Mouse (Mus musculus): ENCODE measurements around the gene Nagk.
"Not testable (repeated sequence)": the region's sequence is repeated elsewhere in the genome, so short reads cannot be mapped to it uniquely, and the experiment has no call there.

Nagk gene

DNA sequence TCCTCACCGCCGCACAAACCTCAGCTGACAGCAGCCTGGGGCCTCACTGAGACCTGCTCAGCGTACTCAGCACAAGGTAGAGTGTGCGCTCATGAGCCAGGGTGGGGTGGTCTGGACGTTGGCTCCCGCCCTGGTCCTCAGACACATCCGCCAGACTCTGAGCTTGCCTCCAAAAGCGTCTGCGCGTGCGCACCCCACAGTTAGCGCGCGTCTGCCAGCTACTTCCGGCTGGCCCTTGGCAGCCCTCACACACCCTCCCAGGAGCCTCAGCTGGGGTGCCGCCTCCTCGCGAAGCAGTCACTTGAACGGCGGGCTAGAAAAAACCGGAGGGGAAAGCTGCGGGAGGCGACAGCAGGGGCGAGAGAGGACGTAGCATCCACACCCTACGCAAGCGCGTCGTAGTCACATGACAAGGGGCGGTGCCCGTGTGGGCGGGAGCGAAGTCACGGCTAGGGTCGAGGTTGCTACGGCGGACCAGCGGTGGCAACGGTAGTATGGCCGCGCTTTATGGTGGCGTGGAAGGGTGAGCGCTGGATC is at the start of gene Nagk:
Nagk (plus strand) TSS at position 223 of the 537 bp plus-strand sequence.
- peak; percentile 96 to 98 for DNase-seq

DNA sequence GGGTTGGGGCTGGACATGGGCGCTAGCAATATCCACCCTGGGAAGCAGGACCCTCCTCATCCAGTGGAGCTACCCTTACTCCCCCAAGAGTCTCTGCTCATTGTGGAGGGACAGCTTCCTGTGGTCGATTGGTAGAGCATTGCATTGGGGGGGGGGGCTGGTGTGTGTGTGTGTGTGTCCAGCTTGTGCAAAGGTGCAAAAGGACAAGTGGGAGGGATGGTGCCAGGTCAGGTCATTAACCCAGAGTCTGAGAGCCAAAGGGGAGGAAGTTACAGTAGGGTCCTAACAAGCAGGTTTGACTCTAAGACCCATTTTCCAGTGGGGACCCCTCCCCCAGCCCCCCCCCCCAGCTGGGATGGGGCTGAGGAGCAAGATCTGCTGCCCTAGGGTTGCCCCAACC is 49.3 kb upstream of the Nagk start:
- no peak for DNase-seq

DNA sequence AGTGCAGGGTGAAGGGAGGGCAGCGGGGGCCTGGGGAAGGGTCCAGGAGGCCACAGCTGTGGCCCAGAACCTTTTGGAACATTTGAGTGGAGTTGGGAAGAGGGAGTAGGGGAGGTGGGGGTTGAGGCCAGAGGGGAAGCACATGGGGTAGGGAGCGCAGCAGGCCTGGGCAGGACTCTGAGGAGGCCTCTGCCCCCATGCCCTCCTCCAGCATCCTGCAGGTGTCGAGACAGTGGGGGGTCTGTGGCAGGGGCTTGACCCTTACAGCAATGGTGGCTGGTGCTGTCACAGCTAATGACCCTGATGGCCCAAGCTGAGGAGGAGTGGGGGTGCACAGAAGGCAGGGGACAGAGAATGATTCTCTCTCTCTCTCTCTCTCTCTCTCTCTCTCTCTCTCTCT is 45.5 kb upstream of the Nagk start:
- DNase-seq = no peak

DNA sequence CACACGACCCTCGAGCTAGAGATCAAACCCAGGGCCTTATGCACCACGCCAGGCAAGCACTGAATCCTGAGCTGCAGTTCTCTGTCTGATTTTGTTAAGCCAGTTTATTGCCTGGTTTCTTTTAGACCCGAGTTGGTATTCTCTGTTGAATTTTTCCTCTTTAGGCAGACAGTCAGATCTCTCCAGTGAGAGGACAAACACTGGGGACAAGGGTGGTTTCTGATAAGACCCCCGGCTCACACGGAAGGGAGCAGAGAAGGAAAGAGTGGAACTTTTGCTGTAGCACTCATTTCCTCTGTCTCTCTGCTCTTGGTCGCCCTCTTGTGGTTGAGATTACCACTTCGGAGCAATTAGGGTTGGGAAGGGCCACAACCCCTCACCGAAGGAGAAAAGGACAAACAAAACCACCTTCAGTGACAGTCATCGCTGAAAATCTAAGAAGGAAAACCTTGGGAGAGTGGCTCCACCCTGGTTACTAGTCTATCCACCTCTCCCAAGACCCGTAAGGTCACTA is 44.6 kb upstream of the Nagk start:
- peak; percentile 80 to 81 for DNase-seq

DNA sequence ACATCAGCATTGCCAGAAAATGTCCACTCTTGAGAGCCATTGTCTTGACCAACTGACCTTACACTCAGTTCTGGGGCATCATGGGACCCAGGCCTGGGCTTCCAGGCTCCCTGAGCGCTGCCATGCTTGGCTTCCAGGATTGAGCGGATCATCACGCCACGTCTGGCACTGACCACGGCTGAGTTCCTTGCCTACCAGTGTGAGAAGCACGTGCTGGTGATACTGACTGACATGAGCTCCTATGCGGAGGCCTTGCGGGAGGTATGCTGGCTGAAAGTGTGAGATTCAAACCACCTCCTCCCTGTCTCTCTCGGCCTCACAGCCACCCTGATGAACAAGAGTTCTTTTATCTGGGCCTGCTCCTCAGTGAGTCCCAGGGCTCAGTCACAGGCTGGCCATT is 38.7 kb upstream of the Nagk start:
- DNase-seq = no peak

DNA sequence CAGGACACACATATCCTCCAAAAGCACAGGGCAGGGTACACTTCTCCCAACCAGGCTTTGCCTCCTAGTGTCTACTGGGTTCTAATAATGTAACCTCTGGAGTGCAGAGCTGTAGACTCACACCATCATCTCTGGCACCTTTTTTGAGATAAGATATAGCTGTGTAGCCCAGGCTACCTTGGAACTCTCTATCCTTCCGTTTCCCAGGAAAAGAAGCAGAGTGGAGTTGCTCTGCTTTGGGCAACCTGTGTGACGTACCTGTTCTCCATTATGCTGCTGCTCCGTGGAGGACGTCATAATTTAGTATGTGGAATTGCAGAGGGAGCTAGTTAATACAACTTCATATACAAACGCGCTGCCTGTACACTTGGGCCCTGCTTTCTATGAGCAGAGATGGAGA is 32.4 kb upstream of the Nagk start, which contains the start of gene Ankrd53:
Ankrd53 (plus strand) TSS at position 301 of the 400 bp plus-strand sequence.
- DNase-seq = no peak

DNA sequence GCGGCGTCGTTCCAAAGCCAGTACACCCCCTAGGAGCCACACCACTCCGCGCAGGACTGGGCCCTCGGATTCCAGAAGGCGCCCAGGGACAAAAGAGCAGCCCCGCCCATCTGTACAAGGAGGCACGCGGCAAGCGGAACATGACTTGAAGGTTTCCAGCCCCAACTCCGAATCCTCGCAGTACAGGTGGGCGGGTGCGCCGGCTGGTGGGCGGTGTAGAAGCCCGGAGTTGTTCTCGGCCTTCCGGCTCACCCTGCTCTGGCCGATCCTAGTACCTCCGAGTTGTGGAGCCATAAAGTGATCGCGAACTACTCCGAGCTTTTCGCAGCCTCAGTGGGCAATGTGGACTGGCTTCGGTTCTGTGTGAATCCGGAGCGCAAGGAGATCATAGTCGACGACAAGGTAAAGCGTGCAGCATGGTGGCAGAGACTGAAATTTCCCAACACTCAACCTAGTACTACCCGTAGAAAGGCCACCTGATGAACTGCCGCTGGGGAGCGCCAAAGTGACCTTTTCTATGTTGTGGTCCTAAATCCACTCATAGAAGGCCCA is 31.8 kb upstream of the Nagk start:
- peak; percentile 64 to 79 for DNase-seq

DNA sequence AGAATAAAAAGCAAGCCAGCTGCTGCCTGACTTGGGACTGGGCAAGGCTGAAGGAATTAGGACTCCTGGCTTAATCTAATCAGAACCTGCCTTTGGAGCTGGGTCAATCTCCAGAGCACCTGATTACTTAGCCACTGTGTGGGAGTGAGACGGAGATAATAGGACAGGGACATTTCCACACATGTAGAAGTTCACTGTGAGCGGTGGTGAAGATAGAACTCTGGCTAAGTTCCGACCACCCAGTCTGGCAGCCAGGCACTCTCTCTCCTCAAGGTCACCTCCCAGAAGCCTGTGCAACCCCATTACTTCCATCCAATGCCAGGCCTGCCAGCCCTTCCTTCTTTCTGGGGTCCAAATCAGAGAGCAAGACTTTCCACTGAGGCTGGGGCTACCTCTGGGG is 27.8 kb upstream of the Nagk start:
- DNase-seq = no peak

DNA sequence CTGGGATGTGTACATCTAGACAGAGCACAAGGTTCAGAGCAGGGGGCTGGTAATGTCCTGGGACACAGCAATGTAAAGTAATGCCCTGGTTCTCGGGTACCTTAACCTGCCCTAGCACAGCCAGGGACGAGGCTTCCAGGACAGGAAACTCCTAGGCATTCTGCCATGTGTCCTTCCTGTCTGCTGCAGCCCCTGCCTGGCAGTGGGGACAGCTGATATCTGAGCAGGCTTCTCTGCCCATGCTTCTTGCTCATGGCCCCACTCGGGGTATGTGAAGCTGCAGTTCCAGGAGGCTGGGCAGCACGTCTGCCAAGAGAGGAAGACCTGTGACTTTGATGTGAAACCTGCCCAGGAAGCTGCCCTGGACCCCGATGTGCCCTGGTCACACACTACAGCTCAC is 26.3 kb upstream of the Nagk start:
- DNase-seq = no peak

DNA sequence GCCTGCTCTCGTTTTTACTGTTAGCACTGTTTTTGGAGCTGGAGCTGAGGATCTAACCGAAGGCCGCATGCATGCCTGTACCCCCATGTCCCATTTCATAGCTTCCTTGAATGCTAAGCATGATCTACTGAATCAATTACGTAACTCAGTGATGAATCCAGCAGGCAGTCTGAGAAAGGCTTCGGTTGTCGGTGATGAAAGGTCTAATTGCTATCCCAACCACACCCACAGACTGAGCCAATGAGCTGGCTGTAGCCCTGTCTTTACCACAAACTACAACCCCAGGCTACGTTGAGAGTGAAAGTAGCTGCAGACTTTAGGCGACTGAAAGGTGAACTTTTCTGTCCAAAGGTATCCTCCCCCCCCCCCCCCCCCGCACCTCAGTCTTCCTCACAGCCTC is 20.7 kb upstream of the Nagk start:
- DNase-seq = no peak

DNA sequence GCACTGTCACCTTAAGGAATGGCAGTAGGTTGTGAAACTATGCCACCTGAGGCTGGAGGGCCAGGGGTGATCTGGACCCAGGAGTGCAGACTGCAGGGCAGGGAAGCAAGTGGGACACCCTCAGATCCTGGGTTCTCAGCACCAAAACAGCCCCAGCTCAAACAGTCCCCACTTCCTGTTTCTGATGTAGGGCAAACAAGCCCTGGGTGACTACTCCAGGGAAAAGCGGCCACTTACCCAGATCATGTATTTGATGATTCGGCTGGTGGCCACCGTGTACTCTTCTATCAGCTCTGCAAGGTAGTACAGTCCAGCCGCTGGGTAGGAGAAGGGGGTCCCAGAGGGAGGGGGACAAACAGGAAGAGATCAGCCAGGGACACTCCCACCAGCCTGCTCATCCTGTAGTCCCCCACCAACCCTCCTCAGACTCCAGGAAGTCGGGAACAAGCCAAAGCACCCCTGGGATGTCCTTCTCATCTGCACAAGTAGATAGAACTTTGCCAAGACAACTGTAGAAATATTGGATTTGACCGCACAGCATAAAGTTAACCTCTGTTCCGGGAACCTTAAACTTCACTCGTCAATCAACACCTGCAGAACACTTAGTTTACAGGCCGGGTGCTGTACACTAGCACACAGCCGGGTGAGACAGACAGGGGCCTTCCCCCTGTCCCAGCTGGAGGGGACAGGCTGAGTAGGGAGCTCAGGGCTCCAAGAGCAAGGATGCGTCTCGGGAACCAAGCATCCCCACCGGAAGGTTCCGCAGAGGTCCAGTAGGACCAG is 19.8 kb upstream of the Nagk start:
- DNase-seq = peak; percentile 25 to 48

DNA sequence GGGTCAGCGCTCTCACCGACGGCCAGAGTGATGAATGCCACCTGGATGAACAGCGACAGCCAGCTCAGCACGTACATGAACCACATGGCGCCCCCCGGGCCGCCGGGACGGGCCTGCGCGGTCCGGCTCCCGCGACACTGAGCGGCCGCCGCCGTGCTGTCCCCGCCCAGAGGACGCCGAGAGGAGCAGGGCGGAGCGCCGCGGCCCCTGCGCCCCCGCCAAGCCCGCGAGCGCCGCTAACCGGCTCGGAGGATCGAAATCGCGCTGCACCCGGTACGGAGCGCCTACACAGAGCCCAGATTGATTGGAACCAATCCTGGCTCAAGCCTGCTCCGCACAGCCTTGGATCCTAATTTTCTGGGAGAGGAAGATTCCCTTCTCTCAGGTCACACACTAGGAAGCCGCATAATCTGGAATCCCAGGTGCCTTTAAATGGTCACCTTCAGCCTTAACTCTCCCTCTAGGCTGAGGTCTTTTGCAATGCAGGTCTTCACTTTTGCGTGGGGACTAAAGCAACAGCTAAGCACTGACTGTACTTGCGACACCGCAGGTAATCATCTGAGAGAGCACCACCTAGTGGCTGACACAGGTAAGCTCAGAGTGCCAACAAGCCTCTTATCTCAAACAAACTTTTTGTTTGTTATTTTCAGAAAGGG is 19.0 kb upstream of the Nagk start, which contains the start of gene Tex261:
Tex261 (minus strand) TSS at position 176 of the 656 bp plus-strand sequence.
- DNase-seq = peak; percentile 94 to 95

DNA sequence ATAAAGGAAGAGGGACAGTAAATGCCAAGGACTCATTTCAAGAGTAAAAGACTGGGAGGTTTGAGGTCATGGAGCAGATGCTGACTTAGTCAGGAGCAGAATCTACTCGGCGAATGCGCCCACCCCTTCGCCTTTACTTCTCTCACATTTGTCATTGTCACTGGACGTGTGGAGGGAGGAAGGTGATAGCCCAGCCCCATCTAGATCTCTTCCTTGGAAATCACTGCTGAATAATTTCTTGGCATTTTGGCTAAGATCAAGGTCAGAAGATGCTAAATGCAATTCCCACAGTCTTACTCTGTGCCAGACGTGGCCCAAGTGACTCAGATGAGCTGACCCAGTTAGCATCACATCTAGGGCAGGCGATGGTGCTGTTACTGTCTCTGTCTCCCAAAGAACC is 16.5 kb upstream of the Nagk start:
- no peak for DNase-seq

DNA sequence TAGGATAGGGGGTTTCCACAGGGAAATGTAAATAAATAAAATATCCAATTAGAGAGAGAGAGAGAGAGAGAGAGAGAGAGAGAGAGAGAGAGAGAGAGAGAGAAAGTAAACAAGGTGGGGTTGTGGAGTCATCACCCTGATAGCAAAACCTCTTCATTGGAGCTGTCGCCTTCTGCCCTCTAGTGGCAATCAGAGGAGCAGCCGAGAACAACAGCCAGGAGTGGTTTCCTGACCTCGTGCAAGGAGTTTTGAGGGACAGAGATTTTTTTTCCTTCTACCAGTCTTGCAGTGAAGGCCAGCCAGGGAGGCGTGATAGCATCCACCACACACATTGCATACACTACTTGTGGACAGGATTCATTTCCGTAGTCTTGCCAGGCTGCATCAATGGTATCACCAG is 15.8 kb upstream of the Nagk start:
- peak; percentile 68 to 74 for DNase-seq

DNA sequence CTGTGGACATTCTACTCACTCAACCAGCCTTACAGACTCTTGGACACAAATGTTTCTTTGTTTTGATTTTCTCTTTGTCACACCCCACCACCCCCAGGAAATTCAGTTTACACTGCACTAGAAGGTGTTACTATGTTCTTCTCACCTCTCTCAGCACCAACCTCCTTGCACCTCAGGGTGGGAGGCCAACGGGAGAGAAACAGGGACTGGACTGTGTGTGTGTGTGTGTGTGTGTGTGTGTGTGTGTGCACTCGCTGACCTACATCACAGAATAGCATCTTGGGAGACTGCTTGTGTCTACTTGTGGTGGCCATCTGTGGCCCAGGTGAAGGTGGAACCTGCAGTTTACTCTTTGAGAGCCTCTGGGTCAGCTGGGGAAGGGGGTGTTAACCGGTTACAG is 8.4 kb upstream of the Nagk start:
- no peak for DNase-seq

DNA sequence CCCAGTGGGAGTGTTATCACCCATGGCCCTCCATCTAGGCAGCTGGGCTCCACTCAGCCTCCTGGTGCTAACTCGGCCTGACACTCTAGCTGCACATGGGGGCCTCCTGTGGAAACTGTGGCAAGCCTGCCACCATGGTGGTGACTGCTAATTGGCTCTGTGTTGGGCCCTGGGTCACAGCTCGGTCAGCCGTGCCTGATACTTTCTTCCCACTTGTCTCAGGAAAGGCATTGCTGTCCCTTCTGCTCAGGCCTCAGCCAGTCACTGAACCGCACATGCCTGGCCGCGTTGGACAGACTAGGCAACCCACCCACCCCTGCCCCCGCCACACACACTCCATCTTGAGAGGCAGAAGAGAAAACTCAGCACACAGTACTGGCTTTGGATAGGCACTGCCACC is 6.2 kb upstream of the Nagk start:
- peak in 1 of 2 experiments; percentile 33 for DNase-seq

DNA sequence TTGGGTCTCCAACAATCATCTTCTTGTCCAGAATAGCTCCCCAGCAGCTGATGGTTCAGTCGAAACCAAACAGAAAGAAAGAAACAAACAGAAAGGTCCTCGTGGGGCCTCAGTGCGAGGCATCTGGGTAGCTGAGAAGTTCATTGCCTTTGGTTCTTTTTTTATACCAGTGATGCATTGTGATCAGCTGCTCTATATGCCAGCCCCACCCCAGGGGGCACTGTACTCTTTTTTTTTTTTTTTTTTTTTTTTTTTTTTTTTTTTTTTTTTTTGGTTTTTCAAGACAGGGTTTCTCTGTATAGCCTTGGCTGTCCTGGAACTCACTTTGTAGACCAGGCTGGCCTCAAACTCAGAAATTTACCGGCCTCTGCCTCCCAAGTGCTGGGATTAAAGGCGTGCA is 4.2 kb upstream of the Nagk start:
- DNase-seq = not testable (repeated sequence)

DNA sequence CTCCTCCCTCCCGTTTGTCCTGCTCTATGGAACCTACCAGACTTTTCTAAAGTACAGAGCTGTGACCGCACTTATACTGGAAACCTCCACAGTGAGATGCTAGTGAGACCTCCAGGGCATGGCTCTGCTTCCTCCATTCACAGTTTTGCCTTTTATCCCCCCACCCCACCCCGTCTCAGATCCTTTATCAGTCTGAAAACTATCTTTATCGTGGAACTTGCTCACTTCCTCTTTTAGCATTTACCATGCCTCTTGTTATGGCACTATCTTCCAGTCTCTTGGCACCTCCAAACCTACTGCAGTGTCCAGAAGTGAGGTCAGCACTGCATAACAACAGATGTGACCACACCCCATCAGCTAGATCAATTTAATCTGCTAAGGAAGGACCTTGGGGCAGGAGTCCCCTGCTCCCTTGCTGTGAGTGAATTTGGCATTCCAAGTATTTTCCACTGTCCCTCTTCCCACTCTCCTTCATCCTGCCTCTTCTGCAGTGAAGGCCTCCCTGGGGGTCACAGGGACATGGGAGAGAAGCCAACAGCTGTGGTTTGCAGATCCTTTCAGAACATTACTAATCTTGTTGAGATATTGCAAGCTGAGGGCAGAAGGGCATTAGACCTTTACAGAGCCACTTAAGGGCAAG is 3.4 kb upstream of the Nagk start:
- DNase-seq = no peak

DNA sequence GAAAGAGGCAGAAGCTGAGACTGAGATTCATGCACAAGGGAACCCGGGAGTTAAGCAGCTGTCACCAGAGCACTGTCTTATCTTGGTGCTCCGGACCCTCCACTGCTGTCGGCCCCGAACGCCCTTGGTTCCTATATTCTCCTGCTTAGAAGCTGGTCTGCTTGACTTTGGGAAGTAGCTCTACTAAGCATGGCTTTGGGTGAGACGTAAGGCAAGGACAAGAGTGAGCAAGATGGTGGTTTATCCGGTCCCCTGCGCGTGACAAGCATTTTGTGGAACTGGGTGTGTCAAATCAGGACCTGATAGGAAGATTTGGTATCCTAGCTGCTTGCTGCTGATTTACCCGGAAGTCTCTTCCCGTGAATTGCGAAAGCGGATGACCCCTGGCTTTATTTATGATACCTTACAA is 714 bp downstream of the Nagk start:
- no peak for DNase-seq

DNA sequence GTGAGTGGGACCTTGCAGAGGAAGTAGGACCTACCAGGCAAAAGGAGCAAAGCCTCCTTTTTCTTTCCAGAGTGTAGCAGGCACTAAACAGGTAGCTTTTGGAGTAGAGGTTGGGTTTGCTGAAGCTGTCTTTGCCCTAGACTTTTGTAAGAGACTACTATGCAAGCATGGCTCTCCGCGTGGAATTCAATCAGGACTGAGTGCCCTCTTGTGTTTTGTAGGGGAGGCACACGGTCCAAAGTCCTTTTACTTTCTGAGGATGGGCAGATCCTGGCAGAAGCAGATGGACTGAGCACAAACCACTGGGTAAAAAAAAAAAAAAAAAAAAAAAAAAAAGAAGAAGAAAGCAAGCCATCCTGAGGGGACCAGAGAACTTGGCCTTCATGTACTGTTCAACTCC is 1.9 kb downstream of the Nagk start:
- peak in 1 of 2 experiments; percentile 31 for DNase-seq

DNA sequence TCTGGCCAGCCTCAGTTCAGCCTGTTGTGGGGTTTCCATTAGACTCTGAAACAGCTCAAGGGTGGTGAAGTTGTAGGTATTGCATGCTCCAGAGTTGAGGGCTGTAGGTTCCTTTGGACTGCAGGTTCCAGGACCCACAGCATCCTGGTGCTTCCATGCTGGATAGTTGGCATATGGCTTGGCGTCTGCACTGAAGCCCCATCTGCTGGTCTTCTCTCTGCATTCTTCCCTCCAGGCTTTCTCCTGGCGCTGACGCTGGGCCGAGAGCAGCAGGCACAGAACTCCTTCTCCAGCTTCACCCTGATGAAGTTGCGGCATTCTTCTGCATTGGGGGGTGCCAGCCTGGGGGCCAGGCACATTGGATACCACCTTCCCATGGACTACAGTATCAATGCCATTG is 7.3 kb downstream of the Nagk start:
- DNase-seq = no peak

DNA sequence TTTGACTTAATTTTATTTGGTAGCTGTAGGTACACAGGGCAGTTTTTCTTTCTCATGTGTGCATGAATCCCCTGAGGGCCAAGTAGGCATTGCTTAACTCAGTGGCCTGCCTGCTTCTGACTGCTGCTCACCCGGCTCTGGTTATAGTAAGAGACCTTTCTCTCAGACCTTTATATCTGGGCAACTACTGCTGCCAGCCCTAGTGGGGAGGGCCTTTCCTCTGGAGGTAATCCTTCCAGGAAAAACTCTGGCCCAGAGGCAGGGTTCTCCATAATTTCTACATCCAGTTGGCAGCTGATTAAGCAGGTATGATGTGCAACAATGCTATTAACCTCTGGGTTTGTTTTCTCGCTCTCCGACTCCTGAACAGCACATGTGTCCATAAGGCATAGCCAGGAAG is 8.1 kb downstream of the Nagk start:
- DNase-seq = no peak

DNA sequence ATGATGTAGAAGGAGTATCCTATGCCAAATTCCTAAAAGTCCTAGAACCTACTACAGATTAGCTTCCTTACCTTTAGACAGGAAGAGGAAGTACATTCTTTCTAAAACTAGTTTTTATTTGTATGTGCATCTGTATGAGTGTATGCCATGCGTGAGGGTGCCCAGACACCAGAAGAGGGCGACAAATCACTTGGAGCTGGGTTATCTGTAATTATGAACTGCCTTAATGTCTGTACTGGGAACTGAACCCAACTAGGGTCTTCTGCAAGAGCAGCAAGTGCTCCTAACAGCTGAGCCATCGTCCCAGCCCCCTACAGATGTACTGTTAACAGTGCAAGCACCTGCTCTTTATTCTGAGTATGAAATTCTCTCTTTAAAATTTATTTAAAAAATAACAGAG is 21.0 kb downstream of the Nagk start:
- DNase-seq = no peak

Data from kidney, postnatal 4 days (tissue).